Mouse (Mus musculus): ENCODE measurements around the gene Arhgdib.

GRCm38 (mm10) chr6:136982581-136982980, 40.9 kb upstream of the Arhgdib start:
- TF ChIP-seq ZC3H11A (IDR thresholded peaks at IDR 0.05; ENCODE audit: borderline replicate concordance, low read depth, low read length): no peak
- no peak for TF ChIP-seq MAFK (IDR thresholded peaks at IDR 0.05; ENCODE audit: insufficient read depth, low read depth, low read length)
- TF ChIP-seq ZNF384 (IDR thresholded peaks at IDR 0.05; ENCODE audit: low read depth, low read length): no peak
- TF ChIP-seq CHD2 (IDR thresholded peaks at IDR 0.05; ENCODE audit: low read depth, low read length): no peak
- TF ChIP-seq HCFC1 (IDR thresholded peaks at IDR 0.05; ENCODE audit: borderline replicate concordance, insufficient read depth, low read length): no peak

Measured in ES-E14 (cell line).